Mouse (Mus musculus) stomach, embryonic 16.5 days (tissue): ENCODE data around the gene Emilin2. TPM values are rescaled to one million over a fixed set of nuclear protein-coding genes. Genes with fewer than 3 reads are reported as not detected.

ENCODE experiments used
- ATAC-seq: fragments of 200-750 bp; cut with Nextera tagmentation; 2 replicates; pipeline ENCODE4 v1.8.0; 2017; ENCODE audit warnings: moderate number of reproducible peaks, moderate TSS enrichment; ENCODE audit not compliant: insufficient read depth, low FRiP score
- H3K27ac ChIP-seq: fragments of 300-500 bp; sonication (generic); 2 replicates; pipeline ENCODE4 v1.5.1; 2014; ENCODE audit warnings: low read length
- H3K27me3 ChIP-seq: fragments of 300-500 bp; sonication (generic); 2 replicates; pipeline ENCODE4 v1.6.1; 2014; ENCODE audit warnings: low read length, control low read depth, mixed read lengths; ENCODE audit not compliant: control insufficient read depth, insufficient read depth
- H3K36me3 ChIP-seq: fragments of 300-500 bp; sonication (generic); 2 replicates; pipeline ENCODE4 v1.6.1; 2014; ENCODE audit warnings: low read length; ENCODE audit not compliant: control insufficient read depth, insufficient read depth
- H3K4me1 ChIP-seq: fragments of 300-500 bp; sonication (generic); 2 replicates; pipeline ENCODE4 v1.6.1; 2014; ENCODE audit warnings: low read length, control low read depth, mixed read lengths; ENCODE audit not compliant: control insufficient read depth, insufficient read depth
- H3K4me2 ChIP-seq: fragments of 300-500 bp; sonication (generic); 2 replicates; pipeline ENCODE4 v1.6.1; 2014; ENCODE audit warnings: low read depth, low read length, mixed read lengths
- H3K4me3 ChIP-seq: fragments of 300-500 bp; sonication (generic); replicated peaks from 2 replicates; pipeline ENCODE4 v1.5.1; 2014; ENCODE audit warnings: mild to moderate bottlenecking, low read length
- H3K9ac ChIP-seq: fragments of 300-500 bp; sonication (generic); 2 replicates; pipeline ENCODE4 v1.6.1; 2014; ENCODE audit warnings: low read length
- H3K9me3 ChIP-seq: fragments of 300-500 bp; sonication (generic); replicated peaks from 2 replicates; pipeline ENCODE4 v1.6.1; 2016; ENCODE audit warnings: low read length, control low read depth; ENCODE audit not compliant: control insufficient read depth
- WGBS: fragments of 180-500 bp; shearing (Covaris S2); extraction: QIAGEN DNeasy Blood & Tissue Kit; methylation state at CpG from one replicate; pipeline ENCODE4 v1.1.7; 2014; 5-methylcytosine and 5-hydroxymethylcytosine counted together
- polyA plus RNA-seq: library from polyadenylated mRNA; unstranded; fragments of >200 nt; fragmentation: Nextera tagmentation; extraction: Ambion mirVana; gene quantifications from 2 replicates; pipeline ENCODE4 v1.2.1, GENCODE M21; 2015

Emilin2 gene
- polyA plus RNA-seq, 1 experiment from 2014 or later: 4.5 TPM

DNA sequence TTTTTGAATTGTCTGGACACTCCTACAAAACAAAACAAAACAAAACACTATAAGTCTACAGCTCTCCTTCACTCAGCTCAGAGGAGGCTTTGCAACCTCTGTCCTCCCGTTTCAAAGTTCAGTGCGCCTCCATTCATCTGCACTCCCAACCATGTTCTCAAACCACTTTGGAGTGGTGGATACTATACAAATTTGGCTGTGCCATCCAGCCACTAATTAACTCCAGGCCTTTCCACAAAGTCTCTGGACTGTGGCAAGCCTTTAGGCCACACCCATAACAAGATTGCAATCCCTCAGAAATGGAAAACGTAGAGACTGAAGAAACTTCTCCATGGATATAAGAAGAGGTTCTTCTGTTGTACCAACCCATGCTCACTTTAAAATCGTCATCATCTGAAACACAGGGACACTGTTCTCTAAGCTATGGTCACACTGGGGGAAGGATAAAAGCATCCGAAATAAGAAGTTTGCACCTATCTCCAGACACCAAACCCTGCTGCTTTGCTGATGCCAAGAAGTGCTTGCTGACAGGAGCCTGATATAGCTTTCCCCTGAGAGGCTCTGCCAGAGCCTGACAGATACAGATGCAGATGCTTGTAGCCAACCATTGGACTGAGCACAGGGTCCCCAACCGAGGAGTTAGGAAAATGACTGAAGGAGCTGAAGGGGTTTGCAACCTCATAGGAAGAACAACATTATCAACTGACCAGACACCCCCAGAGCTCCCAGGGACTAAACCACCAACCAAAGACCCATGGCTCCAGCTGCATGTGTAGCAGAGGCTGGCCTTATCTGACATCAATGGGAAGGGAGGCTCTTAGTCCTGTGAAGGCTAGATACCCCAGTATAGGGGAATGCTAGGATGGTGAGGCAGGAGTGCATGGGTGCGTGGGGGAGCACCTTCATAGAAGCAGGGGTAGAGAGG lies 21.0 kb downstream of the Emilin2 start:
- no peak overlapping the region for H3K9ac ChIP-seq
- H3K27me3 ChIP-seq: no peaks in the 10 kb centered on the region
- no peaks in the 10 kb centered on the region for H3K36me3 ChIP-seq
- H3K4me2 ChIP-seq: no peak overlapping the region
- H3K4me1 ChIP-seq: 0 out of 2 replicates have a peak, but pooled peaks cover 3% of the 10 kb centered on the region
- H3K9me3 ChIP-seq: no peaks in the 10 kb centered on the region
- H3K27ac ChIP-seq: no peak overlapping the region
- H3K4me3 ChIP-seq: no peak overlapping the region
- WGBS: 78% methylated on average over 7 of the region's 7 CpGs
- no peak for ATAC-seq

DNA sequence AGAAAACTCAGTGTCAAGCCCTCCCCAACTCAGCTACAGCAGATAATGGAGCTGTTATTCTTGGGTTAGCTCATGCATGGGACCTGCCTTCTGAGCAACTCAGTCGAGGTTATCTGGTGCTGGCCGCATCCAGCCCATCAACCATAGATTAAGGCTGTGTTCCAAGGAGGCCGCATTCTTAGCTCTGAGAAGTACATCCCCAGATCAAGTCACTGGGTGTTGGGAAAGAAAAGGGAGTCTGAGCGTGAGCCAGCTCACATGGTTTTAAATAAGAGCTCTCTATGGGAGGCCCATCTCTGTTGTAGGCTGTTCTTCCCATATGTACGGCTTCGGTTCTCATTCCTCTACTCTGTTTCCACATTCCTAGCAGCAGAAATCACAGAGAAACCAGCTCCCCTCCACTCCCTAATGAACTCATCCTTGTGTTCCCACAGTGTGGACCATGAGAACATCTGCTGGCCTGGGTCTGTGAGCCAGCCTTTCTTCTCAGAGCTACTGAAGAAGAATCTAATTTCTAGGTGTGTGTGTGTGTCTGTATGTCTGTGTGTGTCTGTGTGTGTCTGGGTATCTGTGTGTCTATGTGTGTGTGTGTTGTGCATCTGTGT lies 22.1 kb downstream of the Emilin2 start:
- no peak overlapping the region for H3K4me3 ChIP-seq
- H3K4me2 ChIP-seq: no peak overlapping the region
- no peaks in the 10 kb centered on the region for H3K9me3 ChIP-seq
- H3K27me3 ChIP-seq: no peaks in the 10 kb centered on the region
- H3K27ac ChIP-seq: no peak overlapping the region
- 0 out of 2 replicates have a peak, but pooled peaks cover 4% of the 10 kb centered on the region for H3K4me1 ChIP-seq
- no peaks in the 10 kb centered on the region for H3K36me3 ChIP-seq
- H3K9ac ChIP-seq: no peak overlapping the region
- WGBS: 65% methylated on average over 6 of the region's 6 CpGs
- peak; percentile 47 for ATAC-seq

DNA sequence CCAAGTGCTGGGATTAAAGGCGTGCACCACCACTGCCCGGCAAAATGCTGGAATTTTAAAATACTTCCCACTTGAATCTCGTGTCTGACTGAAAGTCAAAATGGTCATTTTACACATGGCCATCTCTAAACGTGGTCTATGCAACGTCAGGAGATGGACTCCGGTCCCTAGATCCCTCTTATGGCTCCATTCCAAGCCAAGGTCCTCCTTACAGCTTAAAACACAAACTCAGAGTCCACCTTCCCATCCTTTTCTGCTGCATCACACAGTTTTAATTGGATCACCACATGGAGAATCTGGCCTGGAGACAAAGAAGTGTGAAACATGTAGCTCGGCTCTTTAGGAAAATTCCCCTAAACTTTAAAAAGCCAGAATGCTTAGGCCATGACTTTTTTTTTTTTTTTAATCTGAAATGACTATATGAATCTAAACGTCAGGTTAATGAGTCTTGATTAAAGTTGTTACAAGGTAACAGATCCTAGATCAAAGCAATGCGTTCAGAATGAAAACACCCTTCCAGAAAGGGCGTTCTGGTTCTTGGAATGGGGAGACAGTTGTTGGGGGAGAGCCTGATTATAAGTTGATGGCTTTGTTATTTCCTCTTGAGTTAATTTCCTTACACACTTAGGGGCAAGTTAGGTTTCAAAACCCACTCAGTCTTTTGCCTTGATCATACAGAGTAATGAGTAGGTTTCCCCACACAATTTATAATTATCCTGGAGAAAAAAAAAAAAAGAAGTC lies 22.8 kb downstream of the Emilin2 start:
- no peak overlapping the region for H3K9ac ChIP-seq
- H3K4me1 ChIP-seq: 0 out of 2 replicates have a peak, but pooled peaks cover 4% of the 10 kb centered on the region
- 83% methylated on average over 10 of the region's 10 CpGs for WGBS
- ATAC-seq: no peak
- no peaks in the 10 kb centered on the region for H3K9me3 ChIP-seq
- H3K27ac ChIP-seq: no peak overlapping the region
- H3K4me2 ChIP-seq: no peak overlapping the region
- H3K4me3 ChIP-seq: no peak overlapping the region
- H3K27me3 ChIP-seq: no peaks in the 10 kb centered on the region
- no peaks in the 10 kb centered on the region for H3K36me3 ChIP-seq

DNA sequence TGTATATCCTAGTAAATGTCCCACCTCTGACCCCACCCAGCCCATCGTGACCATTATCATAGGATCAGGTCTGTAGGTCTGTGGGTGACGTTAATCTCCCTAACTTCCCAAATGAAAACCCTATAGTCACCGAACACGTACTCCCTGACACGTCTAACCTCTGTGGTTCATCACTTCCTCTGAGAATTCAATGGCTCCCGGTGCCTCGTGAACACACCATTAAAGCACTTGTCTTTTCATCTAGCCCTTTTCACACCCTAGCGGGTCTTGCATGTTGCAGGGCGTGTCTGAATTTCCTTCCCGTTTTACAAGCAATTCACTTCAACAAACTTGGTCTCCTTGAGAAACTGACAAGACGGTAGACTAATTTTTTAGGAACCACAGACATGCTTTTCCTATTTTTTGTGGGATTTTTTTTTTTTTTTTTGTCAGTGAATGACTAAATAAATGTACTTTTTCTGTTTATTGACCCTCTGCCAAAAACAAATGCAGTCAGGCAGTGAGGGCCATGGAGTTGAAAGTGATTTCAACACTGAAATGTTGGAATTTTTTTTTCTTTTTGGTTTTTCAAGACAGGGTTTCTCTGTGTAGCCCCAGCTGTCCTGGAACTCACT lies 23.5 kb downstream of the Emilin2 start:
- Histone ChIP-seq H3K9me3 (no peaks in the 10 kb centered on the region), H3K4me2 (no peak overlapping the region), H3K36me3 (no peaks in the 10 kb centered on the region), H3K27me3 (no peaks in the 10 kb centered on the region), H3K27ac (no peak overlapping the region), H3K9ac (no peak overlapping the region), H3K4me1 (0 out of 2 replicates have a peak, but pooled peaks cover 4% of the 10 kb centered on the region), H3K4me3 (no peak overlapping the region)
- ATAC-seq: no peak
- 80% methylated on average over 11 of the region's 11 CpGs for WGBS

DNA sequence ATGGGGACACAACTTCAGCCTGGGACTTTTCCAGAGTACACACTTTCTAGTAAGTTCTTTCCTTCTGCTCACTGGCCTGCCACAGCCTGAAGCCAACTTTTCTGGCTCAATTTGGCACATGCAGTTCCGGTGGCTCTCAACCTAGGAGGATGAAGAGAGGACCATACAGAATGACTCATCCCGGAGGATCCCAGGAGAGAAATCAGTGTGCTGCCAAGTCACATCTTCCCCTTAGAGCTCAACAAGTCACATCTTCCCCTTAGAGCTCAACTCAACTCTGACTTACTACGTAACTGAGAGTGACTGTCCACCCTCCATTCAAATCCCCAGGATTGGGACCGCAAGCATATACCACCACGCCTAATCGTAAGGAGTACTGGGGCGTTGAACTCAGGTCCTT lies 24.2 kb downstream of the Emilin2 start:
- 93% methylated on average over 7 of the region's 7 CpGs for WGBS
- H3K4me3 ChIP-seq: no peak overlapping the region
- 0 out of 2 replicates have a peak, but pooled peaks cover 4% of the 10 kb centered on the region for H3K4me1 ChIP-seq
- no peak for ATAC-seq
- no peak overlapping the region for H3K4me2 ChIP-seq
- no peaks in the 10 kb centered on the region for H3K27me3 ChIP-seq
- H3K9ac ChIP-seq: no peak overlapping the region
- H3K36me3 ChIP-seq: no peaks in the 10 kb centered on the region
- H3K9me3 ChIP-seq: no peaks in the 10 kb centered on the region
- H3K27ac ChIP-seq: no peak overlapping the region

DNA sequence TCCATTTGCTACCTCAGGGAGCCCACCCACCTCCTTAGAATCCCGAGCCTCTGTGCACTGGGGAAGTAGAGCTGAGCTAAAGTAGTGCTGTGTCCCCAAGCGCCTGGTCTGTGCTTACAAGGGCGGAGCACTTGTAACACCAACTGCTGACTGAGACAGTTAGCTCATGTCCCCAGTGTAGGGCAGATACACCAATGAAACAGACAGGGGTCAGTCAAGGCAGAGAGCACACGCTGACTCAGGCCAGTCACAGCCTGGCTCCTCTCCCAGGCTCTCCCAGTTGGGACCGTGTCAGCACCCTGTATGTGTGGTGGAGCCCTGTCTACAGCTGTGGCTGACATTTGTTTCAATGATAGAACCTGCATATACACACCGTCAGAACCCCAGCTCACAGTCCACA lies 25.8 kb downstream of the Emilin2 start:
- Histone ChIP-seq H3K9ac (no peak overlapping the region), H3K36me3 (no peaks in the 10 kb centered on the region), H3K4me2 (no peak overlapping the region), H3K9me3 (no peaks in the 10 kb centered on the region), H3K27ac (no peak overlapping the region), H3K27me3 (no peaks in the 10 kb centered on the region), H3K4me1 (0 out of 2 replicates have a peak, but pooled peaks cover 4% of the 10 kb centered on the region), H3K4me3 (no peak overlapping the region)
- WGBS: 62% methylated on average over 6 of the region's 6 CpGs
- ATAC-seq: no peak

DNA sequence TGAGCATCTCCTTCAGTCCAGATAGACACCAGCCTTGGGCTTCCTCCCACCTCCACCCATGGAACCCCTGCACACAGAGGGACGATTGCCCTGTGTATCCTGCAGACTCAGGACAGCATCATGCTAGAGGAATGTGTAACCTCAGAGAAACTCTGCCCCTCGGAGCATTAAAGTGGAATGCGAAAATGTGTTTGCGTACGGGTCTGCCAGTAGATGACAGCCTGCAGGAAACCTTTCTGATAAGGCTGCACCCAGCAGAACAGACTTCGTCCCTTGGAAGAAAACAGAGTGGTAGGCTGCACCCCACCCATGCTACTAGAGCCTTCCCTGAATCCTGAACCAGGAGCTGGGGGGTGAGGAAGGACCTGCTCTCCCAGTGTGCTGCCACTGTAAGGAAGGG lies 26.9 kb downstream of the Emilin2 start:
- no peak overlapping the region for H3K9ac ChIP-seq
- 29% methylated on average over 6 of the region's 6 CpGs for WGBS
- no peak overlapping the region for H3K4me3 ChIP-seq
- no peaks in the 10 kb centered on the region for H3K27me3 ChIP-seq
- H3K4me2 ChIP-seq: no peak overlapping the region
- 0 out of 2 replicates have a peak, but pooled peaks cover 4% of the 10 kb centered on the region for H3K4me1 ChIP-seq
- H3K27ac ChIP-seq: no peak overlapping the region
- no peaks in the 10 kb centered on the region for H3K9me3 ChIP-seq
- ATAC-seq: no peak
- H3K36me3 ChIP-seq: no peaks in the 10 kb centered on the region

DNA sequence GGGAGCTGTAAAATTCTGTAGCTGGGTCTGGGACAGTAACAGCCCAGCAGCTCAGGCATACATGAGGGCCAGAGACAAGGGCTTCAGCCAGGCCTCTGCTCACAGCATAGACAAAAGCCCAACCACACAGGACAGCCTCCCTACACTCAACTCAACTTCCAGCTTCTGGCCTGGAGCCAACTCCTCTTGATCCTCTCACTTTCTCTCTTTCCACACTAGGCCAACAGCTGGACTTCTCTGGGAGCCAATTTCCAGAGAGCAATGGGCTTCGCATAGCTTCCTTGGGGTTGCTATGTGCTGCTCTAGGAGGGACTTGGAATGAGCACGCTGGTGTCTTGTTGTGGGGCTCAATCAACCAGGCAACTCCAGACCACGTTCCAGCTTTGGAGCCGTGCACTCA lies 28.5 kb downstream of the Emilin2 start:
- Histone ChIP-seq H3K4me1 (0 out of 2 replicates have a peak, but pooled peaks cover 4% of the 10 kb centered on the region), H3K27me3 (no peaks in the 10 kb centered on the region), H3K27ac (peak overlapping the region; percentile 58), H3K9me3 (no peaks in the 10 kb centered on the region), H3K4me2 (no peak overlapping the region), H3K9ac (no peak overlapping the region), H3K36me3 (no peaks in the 10 kb centered on the region), H3K4me3 (no peak overlapping the region)
- 58% methylated on average over 4 of the region's 4 CpGs for WGBS
- ATAC-seq: peak; percentile 83; the same call in 1 of the 2 replicates
